Mouse (Mus musculus): Measurements from ENCODE around the gene Olfr859. TPM values are rescaled to one million over a fixed set of nuclear protein-coding genes. Genes with fewer than 3 reads are reported as not detected.

Gene Olfr859
- polyA plus RNA-seq (2017; shearing (Covaris generic)): not detected

GRCm38 (mm10) chr9:19804606-19805005 is at the start of gene Olfr859:
Gene Olfr859, plus strand, starts transcription at chr9:19804906.

GRCm38 (mm10) chr9:19779983-19780382 is 24.7 kb upstream of the Olfr859 start, which contains the start of gene Olfr58:
Gene Olfr58, plus strand, starts transcription at chr9:19780283.

GRCm38 (mm10) chr9:19849647-19850046 is 44.9 kb downstream of the Olfr859 start, which contains the start of gene Olfr860:
Gene Olfr860, minus strand, starts transcription at chr9:19849747.

Other genes with a start within 250 kb of the Olfr859 start
- gene Olfr854, start 237.5 kb upstream of the Olfr859 start, polyA plus RNA-seq (2017; shearing (Covaris generic)): not detected
- not detected for gene Olfr855, start 222.3 kb upstream of the Olfr859 start, polyA plus RNA-seq (2017; shearing (Covaris generic))
- 33.6 TPM for gene Zfp317, start 182.8 kb upstream of the Olfr859 start, polyA plus RNA-seq (2017; shearing (Covaris generic))
- gene Olfr857, start 95.5 kb upstream of the Olfr859 start, polyA plus RNA-seq (2017; shearing (Covaris generic)): not detected
- gene Olfr58, start 24.6 kb upstream of the Olfr859 start, polyA plus RNA-seq (2017; shearing (Covaris generic)): not detected
- gene Olfr860, start 44.8 kb downstream of the Olfr859 start, polyA plus RNA-seq (2017; shearing (Covaris generic)): 0.14 TPM
- not detected for gene Olfr862, start 83.1 kb downstream of the Olfr859 start, polyA plus RNA-seq (2017; shearing (Covaris generic))
- 0.90 TPM for gene Olfr77, start 112.0 kb downstream of the Olfr859 start, polyA plus RNA-seq (2017; shearing (Covaris generic))
- gene Olfr866, start 223.1 kb downstream of the Olfr859 start, polyA plus RNA-seq (2017; shearing (Covaris generic)): not detected

Data from CD4-positive, CD25-positive, alpha-beta regulatory T cell (primary cell).